Mouse (Mus musculus) bone marrow, adult 2 months (tissue): ENCODE measurements at regions not wholly inside any gene's neighbourhood (a gene's known extent, or its start where the extent isn't known, plus 50 kb on each side); places are given as distances from the start of the nearest gene placed in this dataset.

Source experiments
- CTCF ChIP-seq: fragments of 200-500 bp; IDR thresholded peaks from 2 replicates; pipeline ENCODE4 v1.5.1; 2011; ENCODE audit warnings: low read length, control low read depth; ENCODE audit not compliant: control insufficient read depth, insufficient read depth
- POLR2A ChIP-seq: fragments of 200-500 bp; IDR thresholded peaks from 2 replicates; pipeline ENCODE4 v1.6.1; 2011; ENCODE audit warnings: low read depth, mild to moderate bottlenecking, control low read depth, low read length, borderline replicate concordance; ENCODE audit not compliant: control insufficient read depth

GRCm38 (mm10) chr1:80091800-80092199, 126.5 kb downstream of the Fam124b start:
- no peak for TF ChIP-seq CTCF
- no peak for TF ChIP-seq POLR2A
